Mouse (Mus musculus) embryonic facial prominence, embryonic 15.5 days (tissue): ENCODE measurements around the gene Abcb1b. TPM values are rescaled to one million over a fixed set of nuclear protein-coding genes. Genes with fewer than 3 reads are reported as not detected.

Experiments used
- ATAC-seq: fragments of 200-750 bp; cut with Nextera tagmentation; 2 replicates; pipeline ENCODE4 v1.8.0; 2017; ENCODE audit warnings: low read depth, moderate TSS enrichment; ENCODE audit not compliant: insufficient number of reproducible peaks, low FRiP score, low TSS enrichment
- H3K27ac ChIP-seq: fragments of 300-500 bp; sonication (generic); replicated peaks from 2 replicates; pipeline ENCODE4 v1.5.1; 2015; ENCODE audit warnings: mild to moderate bottlenecking, inconsistent platforms
- H3K27me3 ChIP-seq: fragments of 300-500 bp; sonication (generic); 2 replicates; pipeline ENCODE4 v1.6.1; 2015; ENCODE audit warnings: inconsistent platforms
- H3K36me3 ChIP-seq: fragments of 300-500 bp; sonication (generic); 2 replicates; pipeline ENCODE4 v1.6.1; 2015; ENCODE audit warnings: mild to moderate bottlenecking, inconsistent platforms
- H3K4me1 ChIP-seq: fragments of 300-500 bp; sonication (generic); 2 replicates; pipeline ENCODE4 v1.6.1; 2015; ENCODE audit warnings: inconsistent platforms
- H3K4me2 ChIP-seq: fragments of 300-500 bp; sonication (generic); replicated peaks from 2 replicates; pipeline ENCODE4 v1.6.1; 2015; ENCODE audit warnings: mild to moderate bottlenecking, inconsistent platforms
- H3K4me3 ChIP-seq: fragments of 300-500 bp; sonication (generic); replicated peaks from 2 replicates; pipeline ENCODE4 v1.5.1; 2015; ENCODE audit warnings: mild to moderate bottlenecking, inconsistent platforms
- H3K9ac ChIP-seq: fragments of 300-500 bp; sonication (generic); 2 replicates; pipeline ENCODE4 v1.6.1; 2015; ENCODE audit warnings: inconsistent platforms
- H3K9me3 ChIP-seq: fragments of 300-500 bp; sonication (generic); replicated peaks from 2 replicates; pipeline ENCODE4 v1.6.1; 2016; ENCODE audit warnings: inconsistent platforms
- WGBS: fragments of 180-500 bp; shearing (Covaris S2); methylation state at CpG from one replicate; pipeline ENCODE4 v1.1.7; 2015; 5-methylcytosine and 5-hydroxymethylcytosine counted together
- polyA plus RNA-seq: library from polyadenylated mRNA; unstranded; fragments of >200 nt; fragmentation: Nextera tagmentation; extraction: Ambion mirVana; gene quantifications from 2 replicates; pipeline ENCODE4 v1.2.1, GENCODE M21; 2015

Gene Abcb1b
- polyA plus RNA-seq, 1 experiment from 2014 or later: 2.3 TPM

DNA sequence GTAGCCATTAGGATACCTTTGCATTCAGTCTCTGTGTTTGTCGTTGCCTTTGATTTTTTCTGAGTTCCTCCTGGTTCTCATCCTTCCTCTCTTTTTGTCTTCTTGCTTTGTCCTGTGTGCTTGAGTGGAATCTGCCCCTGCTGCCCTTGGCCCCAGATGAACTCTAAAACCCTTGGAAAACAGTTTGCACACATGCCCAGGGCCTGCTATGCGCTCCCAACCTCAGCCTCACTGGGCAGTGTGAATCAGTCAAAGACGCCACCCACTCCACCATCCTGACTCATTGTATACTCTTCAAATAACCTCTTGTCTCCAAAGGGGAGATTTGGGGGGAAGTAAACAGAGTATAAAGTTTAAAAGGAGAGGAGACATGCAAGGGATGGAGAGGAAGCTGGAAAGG, 100.3 kb downstream of the Abcb1b start:
- 71% methylated on average over 3 of the region's 3 CpGs for WGBS
- Histone ChIP-seq H3K9me3 (no peaks in the 10 kb centered on the region), H3K4me3 (no peak overlapping the region), H3K27ac (no peak overlapping the region), H3K36me3 (no peaks in the 10 kb centered on the region), H3K4me1 (no peaks in the 10 kb centered on the region), H3K9ac (no peak overlapping the region), H3K4me2 (no peak overlapping the region), H3K27me3 (peaks cover 10% of the 10 kb centered on the region; the same call in 1 of the 2 replicates)
- ATAC-seq: no peak

GRCm38 (mm10) chr5:8901001-8901400, 103.1 kb downstream of the Abcb1b start:
- no peak overlapping the region for H3K9ac ChIP-seq
- 69% methylated on average over 1 of the region's 1 CpGs for whole genome bisulfite sequencing
- H3K36me3 ChIP-seq: no peaks in the 10 kb centered on the region
- no peak for ATAC-seq
- H3K4me2 ChIP-seq: no peak overlapping the region
- no peak overlapping the region for H3K4me3 ChIP-seq
- no peak overlapping the region for H3K27ac ChIP-seq
- no peaks in the 10 kb centered on the region for H3K4me1 ChIP-seq
- H3K9me3 ChIP-seq: no peaks in the 10 kb centered on the region
- no peaks in the 10 kb centered on the region for H3K27me3 ChIP-seq

DNA sequence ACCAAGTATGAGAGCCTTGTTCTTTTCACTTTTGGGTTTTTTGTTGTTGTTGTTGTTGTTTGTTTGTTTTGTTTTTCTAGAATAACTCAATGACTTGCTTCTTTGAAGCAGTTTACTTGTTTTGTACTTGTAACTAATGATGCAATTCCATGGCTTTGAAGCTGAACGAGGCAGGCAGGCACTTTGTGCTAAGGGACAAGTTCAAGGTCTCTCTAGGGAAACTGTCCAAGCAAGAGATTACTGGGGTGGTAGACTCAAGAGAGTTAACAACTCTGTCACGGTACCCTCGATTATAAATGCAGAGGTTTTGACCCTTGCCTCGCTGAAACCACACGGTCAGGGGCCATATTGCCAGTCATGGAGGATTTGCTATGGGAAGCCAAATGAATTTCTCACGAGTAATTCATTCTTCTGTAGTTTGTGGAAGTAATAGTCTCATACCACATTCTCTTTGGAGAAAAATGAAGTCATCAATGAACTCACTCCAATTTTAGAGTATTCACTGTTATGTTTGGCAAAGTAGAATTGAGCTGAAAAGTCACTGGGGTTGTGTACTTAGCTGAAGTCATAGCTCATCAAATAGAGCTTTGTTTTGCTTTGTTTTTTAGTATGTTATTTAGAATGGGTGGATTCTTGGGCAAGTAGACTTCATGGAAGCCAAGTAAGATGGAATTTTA, 104.3 kb downstream of the Abcb1b start:
- ATAC-seq: no peak
- 68% methylated on average over 6 of the region's 6 CpGs for WGBS
- Histone ChIP-seq H3K9ac (no peak overlapping the region), H3K4me2 (no peak overlapping the region), H3K36me3 (no peaks in the 10 kb centered on the region), H3K4me3 (no peak overlapping the region), H3K4me1 (no peaks in the 10 kb centered on the region), H3K9me3 (no peaks in the 10 kb centered on the region), H3K27me3 (no peaks in the 10 kb centered on the region), H3K27ac (no peak overlapping the region)

DNA sequence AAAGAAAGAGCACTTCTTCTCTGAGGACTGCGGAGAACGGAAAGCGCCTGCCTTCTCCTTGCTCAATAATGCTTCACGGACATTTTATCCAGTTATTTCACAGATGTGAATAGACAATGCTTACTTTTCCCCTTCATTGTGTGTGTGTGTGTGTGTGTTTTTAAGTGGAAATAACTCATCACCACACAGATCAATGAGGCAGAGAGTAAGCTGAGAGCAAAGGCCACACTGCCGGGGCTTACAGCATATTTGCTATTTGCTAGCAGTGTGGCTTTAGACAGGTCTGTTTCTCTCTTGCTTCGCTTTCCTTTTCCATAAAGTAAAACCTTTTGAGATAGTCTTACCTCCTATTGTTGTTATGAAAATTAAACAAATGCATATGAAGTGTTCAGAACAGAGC, 106.6 kb downstream of the Abcb1b start:
- 72% methylated on average over 6 of the region's 6 CpGs for WGBS
- Histone ChIP-seq H3K4me1 (no peaks in the 10 kb centered on the region), H3K9ac (no peak overlapping the region), H3K9me3 (no peaks in the 10 kb centered on the region), H3K4me2 (no peak overlapping the region), H3K27ac (no peak overlapping the region), H3K36me3 (no peaks in the 10 kb centered on the region), H3K4me3 (no peak overlapping the region), H3K27me3 (no peaks in the 10 kb centered on the region)
- no peak for ATAC-seq

DNA sequence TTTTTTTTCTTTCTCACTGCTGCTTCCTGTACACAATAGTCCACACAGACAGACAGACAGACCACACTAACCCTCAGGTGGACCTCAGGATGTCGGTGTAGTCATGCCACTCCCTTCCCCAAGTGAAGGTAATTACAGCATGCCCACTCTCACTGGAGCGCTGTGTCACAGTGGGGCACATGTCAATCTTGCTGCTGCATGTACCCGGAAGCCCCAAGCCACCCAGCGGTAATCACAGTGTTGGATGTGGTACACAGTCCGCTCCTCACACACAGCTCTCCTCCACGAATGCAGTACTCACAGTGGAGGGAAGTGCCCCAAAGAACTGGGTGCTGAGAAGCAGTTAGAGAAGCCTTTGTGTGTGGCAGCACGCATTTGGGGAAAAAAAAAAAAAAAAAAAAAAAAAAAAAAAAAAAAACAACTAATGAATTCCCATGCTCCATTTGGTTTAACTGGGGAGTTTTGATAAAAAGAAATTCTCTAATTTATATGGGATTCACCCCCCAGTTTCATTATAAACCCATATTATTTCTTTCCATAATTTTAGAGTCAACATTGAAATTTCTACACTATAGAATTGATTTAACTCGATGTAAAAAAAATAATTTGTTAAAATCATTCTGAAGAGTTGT, 113.7 kb downstream of the Abcb1b start:
- H3K27me3 ChIP-seq: no peaks in the 10 kb centered on the region
- no peak for ATAC-seq
- no peaks in the 10 kb centered on the region for H3K4me1 ChIP-seq
- 69% methylated on average over 8 of the region's 8 CpGs for WGBS
- H3K9ac ChIP-seq: no peak overlapping the region
- H3K4me2 ChIP-seq: no peak overlapping the region
- H3K4me3 ChIP-seq: no peak overlapping the region
- no peaks in the 10 kb centered on the region for H3K9me3 ChIP-seq
- H3K36me3 ChIP-seq: no peaks in the 10 kb centered on the region
- H3K27ac ChIP-seq: no peak overlapping the region

Other genes starting within 250 kb of the Abcb1b start
- gene Rundc3b, start 175.2 kb upstream of the Abcb1b start, polyA plus RNA-seq: 3.6 and 4.0 TPM in 2 replicates
- gene Abcb1a, start 138.1 kb upstream of the Abcb1b start, polyA plus RNA-seq: 0.55 and 0.58 TPM in 2 replicates
- gene Abcb4, start 95.6 kb downstream of the Abcb1b start, polyA plus RNA-seq: 0.35 and 0.49 TPM in 2 replicates
- 37.9 and 38.7 TPM in 2 replicates for gene Crot, start 199.2 kb downstream of the Abcb1b start, polyA plus RNA-seq